In genomic region chr13:51855584-51855983, GRCm38 (mm10) we compare ENCODE assay signal across 24 mouse cellular contexts.
"Had no signal": no experiment of that assay in that cellular context is flagged by ENCODE, and none has a peak within 500 bp of the region (broad histone marks: within the 10 kb centered on the region; RNA-seq: fewer than 3 reads in every experiment).

No protein-coding gene starts in this region.

- H3K4me2 ChIP-seq: heart, embryonic 11.5 days; heart, embryonic 13.5 days; heart, embryonic 15.5 days; hindbrain, embryonic 13.5 days; hindbrain, embryonic 15.5 days; kidney, embryonic 15.5 days; limb, embryonic 13.5 days; limb, embryonic 15.5 days; liver, embryonic 13.5 days had no signal

- H3K9me3 ChIP-seq: heart, embryonic 13.5 days; heart, embryonic 15.5 days; hindbrain, embryonic 13.5 days; hindbrain, embryonic 15.5 days; kidney, embryonic 15.5 days; limb, embryonic 13.5 days; limb, embryonic 15.5 days; liver, embryonic 13.5 days had no signal

- H3K36me3 ChIP-seq: heart, embryonic 13.5 days; heart, embryonic 15.5 days; hindbrain, embryonic 13.5 days; hindbrain, embryonic 15.5 days; kidney, embryonic 15.5 days; limb, embryonic 13.5 days; limb, embryonic 15.5 days; liver, embryonic 13.5 days had no signal

- H3K27ac ChIP-seq: gastrocnemius, adult 2 months; heart, adult 2 months; heart, embryonic 13.5 days; heart, embryonic 15.5 days; hindbrain, embryonic 13.5 days; hindbrain, embryonic 15.5 days; hindbrain, postnatal 0 days; kidney, embryonic 15.5 days; kidney, postnatal 0 days; limb, embryonic 13.5 days; limb, embryonic 15.5 days; liver, embryonic 13.5 days had no signal

- DNase-seq: gastrocnemius, adult 2 months; gastrocnemius, postnatal 10 days; gastrocnemius, postnatal 25 days; heart, adult 11 months; heart, adult 2 months; heart, postnatal 14 days; heart, postnatal 36 days; kidney, adult 9 months; kidney, postnatal 14 days; layer of hippocampus, adult 9-11 months; layer of hippocampus, postnatal 36 days; left cerebral cortex, postnatal 4 days; liver, embryonic 13.5 days had no signal

- H3K4me3 ChIP-seq: gastrocnemius, adult 2 months; heart, adult 2 months; heart, embryonic 13.5 days; heart, embryonic 15.5 days; hindbrain, embryonic 13.5 days; hindbrain, embryonic 15.5 days; kidney, embryonic 15.5 days; limb, embryonic 13.5 days; limb, embryonic 15.5 days; liver, embryonic 13.5 days had no signal

- ATAC-seq: hindbrain, postnatal 0 days; intestine, embryonic 16.5 days had no signal

- H3K27me3 ChIP-seq: heart, embryonic 15.5 days; limb, embryonic 15.5 days; liver, embryonic 13.5 days had no signal

- H3K9ac ChIP-seq: heart, embryonic 13.5 days; heart, embryonic 15.5 days; hindbrain, embryonic 13.5 days; hindbrain, embryonic 15.5 days; kidney, embryonic 15.5 days; limb, embryonic 13.5 days; limb, embryonic 15.5 days; liver, embryonic 13.5 days had no signal
